8 mouse cellular contexts compared by ENCODE assay signal in the genomic region with DNA sequence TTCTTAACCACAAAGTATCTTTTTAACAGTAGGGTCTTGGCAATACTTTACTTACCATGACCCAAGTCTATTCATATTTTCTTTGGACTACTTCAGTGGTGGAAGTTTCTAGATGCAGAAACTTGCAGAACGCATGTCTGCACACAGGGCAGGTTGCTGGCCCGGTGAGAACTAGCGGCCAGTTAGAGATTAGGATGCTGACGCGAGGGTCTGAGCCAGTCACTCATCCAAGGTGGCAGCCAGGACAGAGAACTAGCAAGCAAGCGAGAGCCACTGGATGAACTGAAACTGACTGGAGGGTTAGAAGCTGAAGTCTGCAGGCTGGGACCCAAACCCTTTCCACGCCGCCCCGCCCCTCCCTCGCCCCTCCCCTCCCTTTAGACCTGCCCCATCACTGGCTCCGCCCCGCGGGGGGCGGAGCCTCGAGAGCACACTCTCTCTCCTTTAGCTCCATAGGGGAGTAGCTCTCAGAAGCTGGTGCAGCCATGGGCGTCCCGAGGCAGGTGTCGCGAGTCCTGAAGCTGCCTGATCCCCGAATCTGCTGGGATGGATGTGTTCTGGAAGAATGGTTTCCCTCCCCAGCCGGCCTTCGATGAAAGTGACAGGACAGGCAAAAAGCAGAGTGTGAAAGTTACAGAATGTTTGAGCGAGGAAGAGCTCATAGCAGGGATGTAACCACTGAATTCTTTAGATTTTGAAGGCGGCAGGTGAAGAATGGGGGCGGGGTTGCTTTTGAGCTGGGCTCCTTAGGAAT.
DNase-seq lines count a peak whose midpoint lies in the region; ATAC-seq and TF ChIP-seq lines count a peak whose summit lies in the region.

No protein-coding gene starts in this region.

- DNase-seq in 3134 (ENCODE audit: extremely low read depth, insufficient read length, low spot score) (peak; percentile 29), NIH3T3 (ENCODE audit: low read depth) (peak; percentile 39)
- peak; percentile 18 for DNase-seq in gastrocnemius, postnatal 14 days
- DNase-seq in liver, embryonic 14.5 days (ENCODE audit: low read depth in 3 of 3, low spot score in 3 of 3), result peak; percentile 46 to 50 (median 47)
- peak; percentile 0 to 3 for DNase-seq in natural killer cell, adult 2 months (ENCODE audit: low spot score in 2 of 2)
- peak; percentile 3 to 20 for DNase-seq in thymus, postnatal 10 days (ENCODE audit: low spot score in 2 of 2)

- peak overlapping the region; percentile 80 for H3K4me2 ChIP-seq in intestine, embryonic 15.5 days (replicated peaks)
- peak overlapping the region; percentile 64 for H3K4me2 ChIP-seq in liver, embryonic 14.5 days (ENCODE audit: low read depth)

- no peaks in the 10 kb centered on the region for H3K27me3 ChIP-seq in intestine, embryonic 15.5 days (replicated peaks)
- no peaks in the 10 kb centered on the region for H3K27me3 ChIP-seq in liver, embryonic 14.5 days (ENCODE audit: control insufficient read depth, insufficient read depth, low read length)

- H3K4me3 ChIP-seq in intestine, embryonic 15.5 days (replicated peaks), result peak overlapping the region; percentile 36
- H3K4me3 ChIP-seq in liver, embryonic 14.5 days (ENCODE audit: insufficient read depth in 1 of 2, low read depth in 2 of 2, low read length in 2 of 2), result peak overlapping the region; percentile 38 to 68

- ATAC-seq in common myeloid progenitor, adult 5-6 weeks (replicated peaks; ENCODE audit: low read depth, poor library complexity, severe bottlenecking), result peak; percentile 100
- ATAC-seq in intestine, embryonic 15.5 days, result peak; percentile 99
- ATAC-seq in liver, embryonic 14.5 days (ENCODE audit: insufficient read depth), result peak; percentile 83

- TF ChIP-seq EP300 in liver, embryonic 14.5 days (IDR thresholded peaks at IDR 0.05; ENCODE audit: low read depth), result no peak

- no peaks in the 10 kb centered on the region for H3K9me3 ChIP-seq in intestine, embryonic 15.5 days
- H3K9me3 ChIP-seq in liver, embryonic 14.5 days (ENCODE audit: control insufficient read depth, low read length), result no peaks in the 10 kb centered on the region

- TF ChIP-seq CTCF in liver, embryonic 14.5 days (IDR thresholded peaks at IDR 0.05; ENCODE audit: low read depth), result no peak

- intact Hi-C loops in gastrocnemius, postnatal 14 days (cut with DNase I; ENCODE audit: low total_unique reads), result no loop called here

- 3% methylated on average over 25 of the region's 25 CpGs for WGBS in intestine, embryonic 15.5 days
- 3% methylated on average over 24 of the region's 25 CpGs for WGBS in liver, embryonic 14.5 days (ENCODE audit: insufficient replicate concordance)

- peak overlapping the region; percentile 18; the same call in 1 of the 2 replicates for H3K9ac ChIP-seq in intestine, embryonic 15.5 days
- H3K9ac ChIP-seq in liver, embryonic 14.5 days (replicated peaks), result no peak overlapping the region

- H3K4me1 ChIP-seq in intestine, embryonic 15.5 days (replicated peaks), result no peaks in the 10 kb centered on the region; the same call in 1 of the 2 replicates
- peaks cover 0 to 6% of the 10 kb centered on the region in 2 experiments; a peak in 2 of 4 replicates for H3K4me1 ChIP-seq in liver, embryonic 14.5 days (replicated peaks; ENCODE audit: control insufficient read depth in 2 of 2, insufficient read depth in 2 of 2, low read length in 1 of 2)

- no peaks in the 10 kb centered on the region for H3K36me3 ChIP-seq in intestine, embryonic 15.5 days
- H3K36me3 ChIP-seq in liver, embryonic 14.5 days (replicated peaks; ENCODE audit: control insufficient read depth, insufficient read depth, low read depth), result no peaks in the 10 kb centered on the region

- H3K27ac ChIP-seq in intestine, embryonic 15.5 days, result no peak overlapping the region
- H3K27ac ChIP-seq in liver, embryonic 14.5 days, result no peak overlapping the region
